Mouse (Mus musculus) ES-E14 (cell line): Measurements from ENCODE around the gene Nop53. TPM values are rescaled to one million over a fixed set of nuclear protein-coding genes. Genes with fewer than 3 reads are reported as not detected.
A peak's percentile ranks its signal among the peaks of the same experiment; 100 is the strongest.

ENCODE experiments used
- DNase-seq: peaks from one replicate; pipeline ENCODE4 v3.0.0-alpha.2; 2013; ENCODE audit warnings: low read depth, low spot score
- H3K27ac ChIP-seq: 2 replicates; pipeline ENCODE4 v1.5.1; 2012; ENCODE audit warnings: low read depth, mild to moderate bottlenecking, low read length, moderate library complexity, mixed read lengths; ENCODE audit not compliant: poor library complexity, insufficient read depth, severe bottlenecking
- H3K36me3 ChIP-seq: 2 replicates; pipeline ENCODE4 v1.6.1; 2012; ENCODE audit warnings: mild to moderate bottlenecking, low read length, moderate library complexity, mixed read lengths; ENCODE audit not compliant: control insufficient read depth, poor library complexity, insufficient read depth, severe bottlenecking
- H3K4me1 ChIP-seq, 2 experiments: fragments of 150-350 bp in 1 of 2; sonication (generic) in 1 of 2; 2 replicates each; pipeline ENCODE4 v1.6.1; 2012; ENCODE audit warnings: low read length in 2 of 2, mild to moderate bottlenecking in 1 of 2, mixed read lengths in 1 of 2; ENCODE audit not compliant: control insufficient read depth in 2 of 2, insufficient read depth in 2 of 2, poor library complexity in 1 of 2
- H3K4me3 ChIP-seq, 2 experiments: fragments of 150-350 bp in 1 of 2; sonication (generic) in 1 of 2; 2 replicates each; pipeline ENCODE4 v1.5.1; 2012; ENCODE audit warnings: low read length in 2 of 2, low read depth in 1 of 2, mild to moderate bottlenecking in 1 of 2, mixed read lengths in 1 of 2; ENCODE audit not compliant: insufficient read depth in 1 of 2, poor library complexity in 1 of 2, severe bottlenecking in 1 of 2
- H3K9ac ChIP-seq: 2 replicates; pipeline ENCODE4 v1.6.1; 2012; ENCODE audit warnings: low read depth, mild to moderate bottlenecking, low read length, mixed read lengths; ENCODE audit not compliant: poor library complexity, insufficient read depth, severe bottlenecking
- H3K9me3 ChIP-seq: fragments of 150-350 bp; sonication (generic); 2 replicates; pipeline ENCODE4 v1.6.1; 2012; ENCODE audit warnings: low read depth, mild to moderate bottlenecking, low read length; ENCODE audit not compliant: control insufficient read depth, insufficient read depth
- CHD2 ChIP-seq: IDR thresholded peaks from 2 replicates; pipeline ENCODE4 v1.6.1; 2014; ENCODE audit warnings: mild to moderate bottlenecking, low read depth, low read length, inconsistent platforms
- HCFC1 ChIP-seq: IDR thresholded peaks from 2 replicates; pipeline ENCODE4 v1.6.1; 2012; ENCODE audit warnings: low read length, inconsistent platforms, borderline replicate concordance; ENCODE audit not compliant: insufficient read depth
- MAFK ChIP-seq: IDR thresholded peaks from 2 replicates; pipeline ENCODE4 v1.6.1; 2014; ENCODE audit warnings: mild to moderate bottlenecking, low read depth, low read length, inconsistent platforms; ENCODE audit not compliant: insufficient read depth
- ZC3H11A ChIP-seq: IDR thresholded peaks from 2 replicates; pipeline ENCODE4 v1.6.1; 2012; ENCODE audit warnings: low read depth, mild to moderate bottlenecking, inconsistent platforms, low read length, borderline replicate concordance
- ZNF384 ChIP-seq: IDR thresholded peaks from 2 replicates; pipeline ENCODE4 v1.6.1; 2012; ENCODE audit warnings: low read depth, low read length, inconsistent platforms
- in situ Hi-C, 2 experiments: fragments of 600-800 bp; cut with MboI; formaldehyde crosslinking; loops; one replicate each; pipeline ENCODE4 v1.15.1; 2025; ENCODE audit warnings: low sequenced_read_pairs in 2 of 2, inconsistent platforms in 1 of 2; ENCODE audit not compliant: unreplicated experiment in 2 of 2
- total RNA-seq: library from RNA; depleted of rRNA; stranded (reverse); fragments of 300-350 nt; gene quantifications from 2 replicates; pipeline ENCODE4 v1.2.3, GENCODE M21; 2012; rRNA removed

The Nop53 gene
- 212 and 220 TPM in 2 replicates for total RNA-seq

- TF ChIP-seq HCFC1 (peak; percentile 72; the same call in 1 of the 2 replicates), ZC3H11A (no peak)
- Histone ChIP-seq H3K4me3 (peak within 1 kb of the TSS; percentile 97 to 98), H3K36me3 (peaks cover 36% of the 10 kb centered on the region), H3K9me3 (no peaks in the 10 kb centered on the region), H3K9ac (peak within 1 kb of the TSS; percentile 100), H3K4me1 (peaks cover 2 to 16% of the 10 kb centered on the region in 2 experiments; a peak in 3 of 4 replicates), H3K27ac (peak within 1 kb of the TSS; percentile 99)
- peak; percentile 93 for DNase-seq
- in situ Hi-C loops = no loop called here
Measured at GRCm38 (mm10) chr7:15945721-15946536, at the start of gene Nop53. TSS of gene Nop53 (minus strand) at chr7:15946074.

GRCm38 (mm10) chr7:15993789-15994188 is 47.9 kb upstream of the Nop53 start:
- in situ Hi-C loops = no loop called here
- no peak for DNase-seq
- Histone ChIP-seq H3K4me3 (no peak overlapping the region), H3K4me1 (peaks cover 0 to 7% of the 10 kb centered on the region in 2 experiments; a peak in 1 of 4 replicates), H3K9me3 (no peaks in the 10 kb centered on the region), H3K36me3 (peaks cover 22% of the 10 kb centered on the region), H3K9ac (no peak overlapping the region), H3K27ac (no peak overlapping the region)
- TF ChIP-seq HCFC1 (no peak), CHD2 (no peak), MAFK (no peak), ZNF384 (no peak), ZC3H11A (no peak)

GRCm38 (mm10) chr7:15993152-15993551 is 47.3 kb upstream of the Nop53 start:
- TF ChIP-seq ZC3H11A (no peak), ZNF384 (no peak), CHD2 (no peak), HCFC1 (no peak), MAFK (no peak)
- Histone ChIP-seq H3K4me1 (peaks cover 0 to 7% of the 10 kb centered on the region in 2 experiments; a peak in 1 of 4 replicates), H3K9ac (no peak overlapping the region), H3K4me3 (no peak overlapping the region), H3K9me3 (no peaks in the 10 kb centered on the region), H3K27ac (no peak overlapping the region), H3K36me3 (peaks cover 29% of the 10 kb centered on the region)
- DNase-seq = no peak
- in situ Hi-C loops = no loop called here

- Histone ChIP-seq H3K36me3 (peaks cover 39% of the 10 kb centered on the region), H3K27ac (no peak overlapping the region), H3K4me1 (peaks cover 0 to 7% of the 10 kb centered on the region in 2 experiments; a peak in 1 of 4 replicates), H3K4me3 (no peak overlapping the region), H3K9ac (no peak overlapping the region), H3K9me3 (no peaks in the 10 kb centered on the region)
- in situ Hi-C loops = no loop called here
- TF ChIP-seq MAFK (no peak), ZNF384 (no peak), CHD2 (no peak), HCFC1 (no peak), ZC3H11A (no peak)
- no peak for DNase-seq
Measured at GRCm38 (mm10) chr7:15991764-15992163, 45.9 kb upstream of the Nop53 start.
